26 mouse cellular contexts compared by ENCODE assay signal in genomic region chr10:92548875-92549586, GRCm38 (mm10).
DNase-seq lines count a peak whose midpoint lies in the region; ATAC-seq and TF ChIP-seq lines count a peak whose summit lies in the region.
"Had no signal": no experiment of that assay in that cellular context is flagged by ENCODE, and none has a peak within 500 bp of the region (broad histone marks: within the 10 kb centered on the region; RNA-seq: fewer than 3 reads in every experiment).

No protein-coding gene starts in this region.

- H3K27ac ChIP-seq in embryonic facial prominence, embryonic 14.5 days (replicated peaks; ENCODE audit: low read depth, low read length), result no peak overlapping the region
- no peak overlapping the region for H3K27ac ChIP-seq in embryonic facial prominence, embryonic 10.5 days (replicated peaks)
- H3K27ac ChIP-seq in limb, embryonic 14.5 days (replicated peaks; ENCODE audit: low read depth, low read length), result no peak overlapping the region
- H3K27ac ChIP-seq in limb, embryonic 10.5 days, result no peak overlapping the region
- H3K27ac ChIP-seq: embryonic facial prominence, embryonic 12.5 days; forebrain, embryonic 10.5 days; heart, adult 2 months; hindbrain, embryonic 15.5 days; intestine, embryonic 15.5 days; liver, embryonic 15.5 days had no signal

- peak; percentile 33 for DNase-seq in embryonic facial prominence, embryonic 14.5 days (ENCODE audit: low spot score)
- DNase-seq in embryonic facial prominence, embryonic 10.5 days (ENCODE audit: low spot score), result no peak
- peak; percentile 15 for DNase-seq in limb, embryonic 14.5 days (ENCODE audit: low spot score)
- DNase-seq in limb, embryonic 10.5 days (ENCODE audit: low spot score), result no peak
- peak; percentile 3 for DNase-seq in brain, adult 2 months (ENCODE audit: low read depth, low spot score)
- peak; percentile 82 for DNase-seq in retina, embryonic 14.5 days (ENCODE audit: low spot score)
- no peak for DNase-seq in cerebellum, adult 11 months
- DNase-seq: adrenal gland, postnatal 10 days; cerebellum, adult 18-20 months; cerebellum, postnatal 36 days; forebrain, postnatal 0 days; heart, adult 2 months; heart, postnatal 4 days; kidney, adult 2 months; kidney, postnatal 4 days; lung, embryonic 14.5 days; right cerebral cortex, adult 18-20 months; spleen, adult 18-20 months; thymus, postnatal 14 days had no signal

- no peaks in the 10 kb centered on the region for H3K27me3 ChIP-seq in embryonic facial prominence, embryonic 14.5 days (replicated peaks; ENCODE audit: control insufficient read depth, insufficient read depth, low read length)
- no peaks in the 10 kb centered on the region for H3K27me3 ChIP-seq in embryonic facial prominence, embryonic 10.5 days (replicated peaks; ENCODE audit: low read depth, poor library complexity, severe bottlenecking)
- no peaks in the 10 kb centered on the region for H3K27me3 ChIP-seq in limb, embryonic 14.5 days (ENCODE audit: control insufficient read depth, insufficient read depth, low read length)
- no peaks in the 10 kb centered on the region for H3K27me3 ChIP-seq in limb, embryonic 10.5 days (ENCODE audit: low read depth, poor library complexity, severe bottlenecking)
- H3K27me3 ChIP-seq: embryonic facial prominence, embryonic 12.5 days; heart, embryonic 12.5 days; hindbrain, embryonic 15.5 days; intestine, embryonic 15.5 days; liver, embryonic 15.5 days had no signal

- no peak for TF ChIP-seq POLR2A in limb, embryonic 14.5 days (IDR thresholded peaks at IDR 0.05; ENCODE audit: borderline replicate concordance, extremely low read depth, insufficient read depth, insufficient read length)

- H3K4me1 ChIP-seq in embryonic facial prominence, embryonic 14.5 days (ENCODE audit: control insufficient read depth, insufficient read depth, low read length), result no peaks in the 10 kb centered on the region
- H3K4me1 ChIP-seq in embryonic facial prominence, embryonic 10.5 days, result no peaks in the 10 kb centered on the region
- H3K4me1 ChIP-seq in limb, embryonic 14.5 days (ENCODE audit: control insufficient read depth, insufficient read depth, low read length), result no peaks in the 10 kb centered on the region
- no peaks in the 10 kb centered on the region for H3K4me1 ChIP-seq in limb, embryonic 10.5 days
- H3K4me1 ChIP-seq: embryonic facial prominence, embryonic 12.5 days; heart, embryonic 12.5 days; hindbrain, embryonic 15.5 days; intestine, embryonic 15.5 days; liver, embryonic 15.5 days had no signal

- ATAC-seq in embryonic facial prominence, embryonic 14.5 days (ENCODE audit: low read depth), result no peak
- no peak for ATAC-seq in limb, embryonic 14.5 days (ENCODE audit: low FRiP score, low read depth)
- ATAC-seq: forebrain, postnatal 0 days; intestine, embryonic 15.5 days had no signal

- H3K4me3 ChIP-seq in embryonic facial prominence, embryonic 14.5 days (ENCODE audit: low read depth, low read length), result no peak overlapping the region
- H3K4me3 ChIP-seq in embryonic facial prominence, embryonic 10.5 days, result no peak overlapping the region
- H3K4me3 ChIP-seq in limb, embryonic 14.5 days (replicated peaks; ENCODE audit: low read length), result no peak overlapping the region
- no peak overlapping the region for H3K4me3 ChIP-seq in limb, embryonic 10.5 days
- H3K4me3 ChIP-seq: embryonic facial prominence, embryonic 12.5 days; forebrain, embryonic 10.5 days; heart, adult 2 months; heart, embryonic 12.5 days; hindbrain, embryonic 15.5 days; intestine, embryonic 15.5 days; liver, embryonic 15.5 days had no signal

- WGBS in embryonic facial prominence, embryonic 14.5 days, result 64% methylated on average over 4 of the region's 4 CpGs
- 79% methylated on average over 4 of the region's 4 CpGs for WGBS in embryonic facial prominence, embryonic 10.5 days
- 59% methylated on average over 4 of the region's 4 CpGs for WGBS in limb, embryonic 14.5 days
- 78% methylated on average over 4 of the region's 4 CpGs for WGBS in limb, embryonic 10.5 days

- no peaks in the 10 kb centered on the region for H3K9me3 ChIP-seq in embryonic facial prominence, embryonic 14.5 days (ENCODE audit: control insufficient read depth, low read length)
- H3K9me3 ChIP-seq in embryonic facial prominence, embryonic 10.5 days, result no peaks in the 10 kb centered on the region
- H3K9me3 ChIP-seq in limb, embryonic 14.5 days (ENCODE audit: control insufficient read depth, low read length), result no peaks in the 10 kb centered on the region
- H3K9me3 ChIP-seq in limb, embryonic 10.5 days (replicated peaks), result no peaks in the 10 kb centered on the region
- H3K9me3 ChIP-seq: embryonic facial prominence, embryonic 12.5 days; forebrain, embryonic 10.5 days; G1E; heart, embryonic 12.5 days; hindbrain, embryonic 15.5 days; intestine, embryonic 15.5 days; liver, embryonic 15.5 days had no signal

- H3K4me2 ChIP-seq in embryonic facial prominence, embryonic 14.5 days (ENCODE audit: low read depth, low read length), result no peak overlapping the region
- H3K4me2 ChIP-seq in limb, embryonic 14.5 days (replicated peaks; ENCODE audit: low read depth, low read length, severe bottlenecking), result no peak overlapping the region
- H3K4me2 ChIP-seq: embryonic facial prominence, embryonic 12.5 days; heart, embryonic 12.5 days; hindbrain, embryonic 15.5 days; intestine, embryonic 15.5 days; liver, embryonic 15.5 days; lung, embryonic 14.5 days had no signal

- H3K9ac ChIP-seq in embryonic facial prominence, embryonic 14.5 days (ENCODE audit: low read depth, low read length), result no peak overlapping the region
- no peak overlapping the region for H3K9ac ChIP-seq in limb, embryonic 14.5 days (ENCODE audit: low read depth, low read length, severe bottlenecking)
- H3K9ac ChIP-seq: embryonic facial prominence, embryonic 12.5 days; forebrain, postnatal 0 days; heart, embryonic 12.5 days; hindbrain, embryonic 15.5 days; intestine, embryonic 15.5 days; liver, embryonic 15.5 days; lung, embryonic 14.5 days had no signal

- no peaks in the 10 kb centered on the region for H3K36me3 ChIP-seq in embryonic facial prominence, embryonic 14.5 days (ENCODE audit: control insufficient read depth, insufficient read depth, low read length)
- no peaks in the 10 kb centered on the region for H3K36me3 ChIP-seq in embryonic facial prominence, embryonic 10.5 days (replicated peaks)
- H3K36me3 ChIP-seq in limb, embryonic 14.5 days (ENCODE audit: control insufficient read depth, insufficient read depth, low read length), result no peaks in the 10 kb centered on the region
- H3K36me3 ChIP-seq in limb, embryonic 10.5 days, result no peaks in the 10 kb centered on the region
- H3K36me3 ChIP-seq: embryonic facial prominence, embryonic 12.5 days; forebrain, embryonic 10.5 days; G1E; heart, embryonic 12.5 days; hindbrain, embryonic 15.5 days; intestine, embryonic 15.5 days; liver, embryonic 15.5 days had no signal

Comparison
In these comparisons a context has a peak if more than half of its experiments do, and no peak if none do; other contexts are left out.
1. DNase-seq: peak in embryonic facial prominence, embryonic 14.5 days (single experiment), limb, embryonic 14.5 days (single experiment), brain, adult 2 months (single experiment) and retina, embryonic 14.5 days (single experiment); none in embryonic facial prominence, embryonic 10.5 days (single experiment), limb, embryonic 10.5 days (single experiment) and cerebellum, adult 11 months (single experiment).